Mouse (Mus musculus): ENCODE data around the gene Rabl6. TPM values are rescaled to one million over a fixed set of nuclear protein-coding genes. Genes with fewer than 3 reads are reported as not detected.

Rabl6 gene
- polyA plus RNA-seq, 1 experiment from 2014 or later: 68.3 TPM

Other genes with a start within 250 kb of the Rabl6 start
- gene Uap1l1, start 242.8 kb downstream of the Rabl6 start, polyA plus RNA-seq (2015; fragmentation: Nextera tagmentation; extraction: Ambion mirVana): 4.6 and 5.2 TPM in 2 replicates
- 9.0 and 9.2 TPM in 2 replicates for gene Sapcd2, start 236.2 kb downstream of the Rabl6 start, polyA plus RNA-seq (2015; fragmentation: Nextera tagmentation; extraction: Ambion mirVana)
- 3.7 and 9.0 TPM in 2 replicates for gene Entpd2, start 212.6 kb downstream of the Rabl6 start, polyA plus RNA-seq (2015; fragmentation: Nextera tagmentation; extraction: Ambion mirVana)
- 481 and 529 TPM in 2 replicates for gene Npdc1, start 209.2 kb downstream of the Rabl6 start, polyA plus RNA-seq (2015; fragmentation: Nextera tagmentation; extraction: Ambion mirVana)
- 0.09 and 0.80 TPM in 2 replicates for gene Fut7, start 185.3 kb downstream of the Rabl6 start, polyA plus RNA-seq (2015; fragmentation: Nextera tagmentation; extraction: Ambion mirVana)
- 17.3 and 18.3 TPM in 2 replicates for gene Abca2, start 179.8 kb downstream of the Rabl6 start, polyA plus RNA-seq (2015; fragmentation: Nextera tagmentation; extraction: Ambion mirVana)
- 2.8 and 3.4 TPM in 2 replicates for gene Clic3, start 151.7 kb downstream of the Rabl6 start, polyA plus RNA-seq (2015; fragmentation: Nextera tagmentation; extraction: Ambion mirVana)
- 121 and 130 TPM in 2 replicates for gene Paxx, start 147.4 kb downstream of the Rabl6 start, polyA plus RNA-seq (2015; fragmentation: Nextera tagmentation; extraction: Ambion mirVana)
- 465 and 593 TPM in 2 replicates for gene Ptgds, start 138.5 kb downstream of the Rabl6 start, polyA plus RNA-seq (2015; fragmentation: Nextera tagmentation; extraction: Ambion mirVana)
- not detected in 2 replicates for gene Lcn12, start 114.6 kb downstream of the Rabl6 start, polyA plus RNA-seq (2015; fragmentation: Nextera tagmentation; extraction: Ambion mirVana)
- 137 and 139 TPM in 2 replicates for gene Fbxw5, start 107.8 kb downstream of the Rabl6 start, polyA plus RNA-seq (2015; fragmentation: Nextera tagmentation; extraction: Ambion mirVana)
- 5.1 and 5.9 TPM in 2 replicates for gene C8g, start 106.8 kb downstream of the Rabl6 start, polyA plus RNA-seq (2015; fragmentation: Nextera tagmentation; extraction: Ambion mirVana)
- 15.2 and 15.9 TPM in 2 replicates for gene Traf2, start 61.6 kb downstream of the Rabl6 start, polyA plus RNA-seq (2015; fragmentation: Nextera tagmentation; extraction: Ambion mirVana)
- gene Edf1, start 50.7 kb downstream of the Rabl6 start, polyA plus RNA-seq (2015; fragmentation: Nextera tagmentation; extraction: Ambion mirVana): 374 and 380 TPM in 2 replicates
- 0.50 and 2.4 TPM in 2 replicates for gene Mamdc4, start 33.7 kb downstream of the Rabl6 start, polyA plus RNA-seq (2015; fragmentation: Nextera tagmentation; extraction: Ambion mirVana)
- gene Phpt1, start 33.3 kb downstream of the Rabl6 start, polyA plus RNA-seq (2015; fragmentation: Nextera tagmentation; extraction: Ambion mirVana): 148 and 149 TPM in 2 replicates
- gene Ajm1, start 26.8 kb downstream of the Rabl6 start, polyA plus RNA-seq (2015; fragmentation: Nextera tagmentation; extraction: Ambion mirVana): 11.4 and 14.9 TPM in 2 replicates
- gene Ccdc183, start 9.2 kb upstream of the Rabl6 start, polyA plus RNA-seq (2015; fragmentation: Nextera tagmentation; extraction: Ambion mirVana): 0.11 and 0.24 TPM in 2 replicates
- gene Tmem141, start 13.5 kb upstream of the Rabl6 start, polyA plus RNA-seq (2015; fragmentation: Nextera tagmentation; extraction: Ambion mirVana): 56.4 and 67.2 TPM in 2 replicates
- 2.5 and 3.1 TPM in 2 replicates for gene Fcna, start 19.5 kb upstream of the Rabl6 start, polyA plus RNA-seq (2015; fragmentation: Nextera tagmentation; extraction: Ambion mirVana)
- gene Lcn8, start 44.6 kb upstream of the Rabl6 start, polyA plus RNA-seq (2015; fragmentation: Nextera tagmentation; extraction: Ambion mirVana): not detected in 2 replicates
- gene Lcn5, start 49.4 kb upstream of the Rabl6 start, polyA plus RNA-seq (2015; fragmentation: Nextera tagmentation; extraction: Ambion mirVana): not detected in 2 replicates
- not detected in 2 replicates for gene Lcn6, start 68.3 kb upstream of the Rabl6 start, polyA plus RNA-seq (2015; fragmentation: Nextera tagmentation; extraction: Ambion mirVana)
- gene Lcn10, start 74.2 kb upstream of the Rabl6 start, polyA plus RNA-seq (2015; fragmentation: Nextera tagmentation; extraction: Ambion mirVana): not detected in 2 replicates
- gene Obp2a, start 91.5 kb upstream of the Rabl6 start, polyA plus RNA-seq (2015; fragmentation: Nextera tagmentation; extraction: Ambion mirVana): not detected in 2 replicates
- 158 and 170 TPM in 2 replicates for gene Bmyc, start 98.2 kb upstream of the Rabl6 start, polyA plus RNA-seq (2015; fragmentation: Nextera tagmentation; extraction: Ambion mirVana)
- gene Obp2b, start 128.5 kb upstream of the Rabl6 start, polyA plus RNA-seq (2015; fragmentation: Nextera tagmentation; extraction: Ambion mirVana): not detected in 2 replicates
- not detected in 2 replicates for gene Lcn3, start 157.0 kb upstream of the Rabl6 start, polyA plus RNA-seq (2015; fragmentation: Nextera tagmentation; extraction: Ambion mirVana)
- gene Lcn11, start 168.5 kb upstream of the Rabl6 start, polyA plus RNA-seq (2015; fragmentation: Nextera tagmentation; extraction: Ambion mirVana): not detected in 2 replicates
- not detected in 2 replicates for gene Gm13539, start 173.7 kb upstream of the Rabl6 start, polyA plus RNA-seq (2015; fragmentation: Nextera tagmentation; extraction: Ambion mirVana)
- not detected in 2 replicates for gene Glt6d1, start 207.3 kb upstream of the Rabl6 start, polyA plus RNA-seq (2015; fragmentation: Nextera tagmentation; extraction: Ambion mirVana)
- not detected in 2 replicates for gene Lcn9, start 214.6 kb upstream of the Rabl6 start, polyA plus RNA-seq (2015; fragmentation: Nextera tagmentation; extraction: Ambion mirVana)
- not detected in 2 replicates for gene Sohlh1, start 238.7 kb upstream of the Rabl6 start, polyA plus RNA-seq (2015; fragmentation: Nextera tagmentation; extraction: Ambion mirVana)